Mouse (Mus musculus): ENCODE measurements around the gene Peli2.

Peli2 gene

DNA sequence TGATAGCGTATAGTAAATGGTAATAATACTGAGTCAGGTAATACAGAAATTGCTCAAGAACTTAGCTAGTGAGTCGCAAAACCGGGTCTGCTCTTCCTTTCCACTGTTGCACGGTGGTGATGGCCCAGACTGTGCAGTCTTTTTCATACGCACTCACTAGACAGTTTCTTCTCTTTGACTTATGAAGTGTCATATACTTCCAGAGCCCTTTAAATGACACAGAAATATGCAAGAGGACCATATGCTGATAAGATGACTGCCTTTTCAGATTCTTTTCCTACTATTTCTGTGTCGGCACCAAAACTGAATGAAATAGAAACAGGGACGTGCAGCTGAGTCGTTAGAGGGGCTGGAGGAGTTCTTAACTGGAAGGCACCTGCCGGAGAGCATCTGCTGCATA lies 102.1 kb downstream of the Peli2 start:
- no peak for DNase-seq (ENCODE audit: low read depth, low spot score)

DNA sequence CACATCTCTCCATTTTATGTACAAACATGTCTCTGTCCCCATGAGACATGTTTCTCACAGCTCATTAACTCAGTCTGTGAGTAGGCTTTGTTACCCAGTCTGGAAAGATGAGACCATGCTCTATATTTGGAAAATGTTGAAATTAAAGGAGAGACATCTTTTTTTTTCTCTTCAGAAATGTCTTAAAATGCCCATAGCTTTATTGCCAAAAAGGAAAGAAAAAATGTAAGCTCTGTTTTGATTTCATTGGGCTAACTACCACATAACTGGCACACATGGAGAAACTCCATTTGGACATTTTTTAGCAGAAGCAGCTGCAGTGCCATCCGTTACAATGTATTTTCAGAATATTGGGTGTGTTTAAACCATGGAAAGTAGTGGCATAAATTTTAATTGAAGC lies 103.6 kb downstream of the Peli2 start:
- no peak for DNase-seq (ENCODE audit: low read depth, low spot score)

DNA sequence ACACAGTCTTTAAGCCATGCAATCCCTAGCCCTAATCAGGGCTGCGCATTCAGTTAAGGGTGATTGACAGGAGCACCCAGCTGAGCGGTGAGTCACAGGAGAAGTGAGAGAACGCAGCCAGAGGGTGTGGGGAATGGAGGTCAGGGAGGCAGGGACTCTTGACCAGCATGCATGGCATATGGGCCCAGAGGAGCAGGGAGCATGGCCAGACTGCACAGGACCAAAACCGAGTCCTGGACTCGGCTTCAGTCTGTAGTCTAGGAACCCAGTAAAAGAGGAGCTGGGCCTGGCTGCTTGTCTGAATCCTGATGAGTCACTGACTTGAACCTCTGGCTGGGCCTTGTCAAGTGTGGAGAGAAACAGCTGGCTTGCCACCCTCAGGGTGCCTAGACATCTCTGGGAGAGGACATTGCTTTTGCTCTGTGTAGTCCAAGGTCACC lies 104.3 kb downstream of the Peli2 start:
- no peak for DNase-seq (ENCODE audit: low read depth, low spot score)

DNA sequence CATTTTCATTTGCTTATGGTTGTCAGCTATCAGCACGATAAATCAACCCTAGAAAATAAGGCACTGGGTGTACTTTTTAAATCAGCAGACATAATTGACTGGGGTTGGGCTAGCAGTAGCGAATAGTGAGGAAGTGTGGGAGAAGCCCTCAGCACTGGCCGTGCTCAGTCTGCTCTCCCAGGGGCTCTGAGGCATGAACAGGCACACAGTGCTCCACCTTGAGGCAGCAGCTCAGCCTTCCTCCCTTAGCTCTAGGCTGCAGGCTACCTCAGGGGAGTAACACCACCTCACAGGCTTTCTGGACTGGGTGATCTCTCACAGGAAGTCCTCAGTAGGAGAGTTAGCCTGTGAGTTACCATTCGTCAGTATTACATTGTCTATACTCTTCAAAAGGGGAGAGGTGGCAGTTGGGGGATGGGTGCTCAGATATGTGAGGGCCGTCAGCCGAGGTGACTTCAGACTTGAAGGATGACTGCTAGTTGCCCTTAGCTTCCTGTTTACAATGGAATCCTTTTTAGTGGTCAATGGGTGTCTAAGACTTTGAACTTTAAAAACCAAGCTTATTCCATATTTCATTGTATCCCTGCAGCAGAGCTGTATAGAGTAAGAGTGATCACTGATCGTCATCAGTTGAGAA lies 105.3 kb downstream of the Peli2 start:
- DNase-seq (ENCODE audit: low read depth, low spot score) = no peak

DNA sequence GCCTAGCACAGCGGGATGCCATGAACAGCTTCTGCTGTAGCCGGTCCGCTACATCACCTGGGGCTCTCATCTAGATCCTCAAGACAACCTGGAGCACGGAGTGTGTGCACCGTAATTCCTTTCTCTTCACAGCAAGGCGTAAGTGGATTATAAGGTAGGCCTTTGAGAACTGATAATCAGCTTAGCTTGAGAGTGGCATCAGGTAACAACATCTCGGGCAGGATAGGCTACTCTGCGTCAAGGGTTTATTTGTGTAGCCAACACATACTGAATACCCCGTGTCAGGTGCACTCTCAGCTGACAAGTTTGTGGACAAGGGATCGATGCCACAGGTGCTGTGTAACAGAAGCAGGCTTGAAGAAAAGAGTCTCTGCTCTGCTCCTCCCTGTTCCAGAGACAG lies 106.1 kb downstream of the Peli2 start:
- no peak for DNase-seq (ENCODE audit: low read depth, low spot score)

DNA sequence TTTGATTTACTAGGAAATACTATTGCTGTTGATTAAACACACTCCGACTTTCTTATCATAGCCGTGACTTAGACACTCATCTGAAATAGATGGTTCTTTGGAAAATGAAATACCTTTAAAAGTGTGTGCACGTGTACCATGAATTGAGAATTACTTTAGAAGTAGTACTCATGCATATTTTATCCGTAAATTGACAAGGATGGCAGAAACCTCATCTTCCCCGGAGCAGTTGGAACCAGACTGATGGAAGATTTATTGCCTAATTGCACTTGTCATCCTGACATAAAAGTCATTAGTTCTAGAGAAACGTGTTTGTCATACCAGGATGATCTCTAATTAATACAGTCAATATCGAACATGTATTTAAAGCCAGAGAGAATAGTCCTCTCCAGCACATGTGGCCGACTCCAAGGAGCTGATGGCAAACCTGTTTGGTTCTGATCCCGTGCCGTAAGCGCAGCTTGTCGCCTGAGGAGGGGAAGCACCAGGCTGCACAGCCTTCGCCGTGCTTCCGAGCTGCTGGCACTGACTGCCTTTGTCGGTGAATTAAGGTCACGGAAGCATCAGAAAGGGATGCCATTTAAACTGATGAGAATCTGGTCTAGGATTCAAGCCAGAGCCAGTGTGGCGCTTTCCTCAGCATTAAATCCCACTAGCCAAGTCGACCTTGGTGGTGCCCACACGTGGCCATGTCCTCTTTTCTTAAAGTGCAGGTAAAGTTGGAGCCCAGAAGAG lies 114.3 kb downstream of the Peli2 start:
- DNase-seq (ENCODE audit: low read depth, low spot score) = no peak

DNA sequence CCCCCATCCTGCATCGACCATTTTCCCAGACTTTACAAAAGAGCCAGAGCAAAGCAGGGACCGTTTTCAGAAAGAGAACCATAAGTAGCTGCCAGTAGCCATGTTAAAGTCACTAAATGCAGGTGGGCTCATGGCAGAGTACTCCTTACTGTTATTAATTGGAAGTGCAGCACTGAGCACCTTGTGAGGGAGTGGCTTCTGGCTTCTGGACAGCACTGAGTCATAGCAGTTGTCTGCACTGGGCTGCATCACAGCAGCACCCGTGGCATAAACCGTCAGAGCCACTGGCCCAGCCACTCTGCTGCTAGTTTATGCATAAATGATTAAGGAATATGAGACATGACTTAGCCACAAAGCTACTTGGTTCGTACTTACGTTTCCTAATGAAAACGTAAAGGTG lies 120.7 kb downstream of the Peli2 start:
- DNase-seq (ENCODE audit: low read depth, low spot score) = no peak

DNA sequence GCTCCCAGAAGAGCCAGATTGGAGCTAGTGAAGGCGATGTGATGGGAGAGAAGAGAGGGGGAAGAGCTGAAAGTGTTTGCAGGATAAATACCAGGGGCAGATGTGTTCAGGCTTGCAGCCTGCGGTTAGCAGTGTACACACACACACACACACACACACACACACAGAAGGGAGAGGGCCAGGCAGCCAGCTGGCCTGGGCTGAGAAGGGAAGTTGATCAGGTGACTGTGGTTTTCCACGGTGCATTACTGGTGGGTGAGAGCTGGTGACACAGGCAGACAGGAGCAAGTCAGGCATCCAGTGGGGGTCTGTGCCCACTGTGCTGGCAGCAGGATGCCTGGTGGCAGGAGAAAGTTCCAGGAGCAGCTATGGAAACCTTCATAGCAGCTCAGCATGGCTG lies 125.6 kb downstream of the Peli2 start:
- DNase-seq (ENCODE audit: low read depth, low spot score) = no peak

DNA sequence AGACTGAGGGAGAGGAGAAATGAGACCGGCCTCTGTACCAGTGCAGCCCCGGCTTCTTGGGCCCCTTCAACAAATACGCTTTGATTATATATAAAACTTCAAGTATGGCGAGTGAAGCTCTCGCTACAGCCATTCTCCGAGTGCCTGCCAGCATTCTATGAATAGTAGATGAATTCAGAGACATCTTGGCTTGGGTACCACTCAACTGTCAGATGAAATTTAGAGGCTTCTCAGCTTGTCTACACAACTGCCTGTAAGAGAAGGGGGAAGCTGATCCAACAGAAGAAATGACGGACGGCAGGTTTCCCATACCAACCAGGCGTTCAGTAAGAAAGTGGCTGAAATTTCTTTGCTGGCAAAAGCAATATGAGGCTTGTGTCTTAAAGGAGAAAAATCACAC lies 126.3 kb downstream of the Peli2 start:
- DNase-seq (ENCODE audit: low read depth, low spot score) = no peak

DNA sequence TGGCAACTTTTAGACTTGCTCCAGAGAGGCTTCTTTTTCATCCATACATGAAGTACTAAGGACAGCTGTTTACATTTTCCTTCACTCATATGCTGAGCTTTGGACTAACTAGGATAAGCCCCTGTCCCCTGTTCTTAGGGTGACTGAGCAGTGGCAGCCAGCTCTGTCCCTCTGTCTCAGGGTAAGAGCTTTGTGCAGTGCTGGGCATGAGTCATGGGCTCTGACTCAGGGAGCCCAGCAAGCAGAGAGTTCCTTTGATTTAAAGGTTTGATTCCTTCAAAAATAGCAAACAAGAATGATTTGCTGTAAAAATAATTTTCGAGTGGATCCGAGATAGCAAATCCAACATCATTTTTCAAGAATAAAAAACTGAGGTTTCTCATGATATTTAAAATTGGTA lies 128.8 kb downstream of the Peli2 start:
- DNase-seq (ENCODE audit: low read depth, low spot score) = no peak

DNA sequence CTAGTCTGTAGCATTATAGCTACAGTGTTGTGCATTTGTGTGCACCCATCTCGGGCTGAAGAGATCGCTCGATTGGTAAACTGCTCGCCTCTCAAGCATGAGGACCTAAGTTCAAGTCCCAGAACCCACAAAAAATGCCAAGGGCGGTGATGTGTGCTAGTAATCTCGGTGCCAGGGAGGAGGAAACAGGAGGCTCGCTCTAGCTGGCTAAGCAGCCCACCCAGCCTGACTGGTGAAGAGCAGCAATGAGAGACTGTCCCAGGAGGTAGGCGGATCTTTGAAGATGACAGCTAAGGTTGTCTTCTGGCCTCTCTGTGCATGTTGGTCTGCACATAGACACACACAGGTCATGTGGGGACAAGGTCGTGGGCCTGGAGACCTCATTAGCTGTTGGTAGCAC lies 129.3 kb downstream of the Peli2 start:
- no peak for DNase-seq (ENCODE audit: low read depth, low spot score)

DNA sequence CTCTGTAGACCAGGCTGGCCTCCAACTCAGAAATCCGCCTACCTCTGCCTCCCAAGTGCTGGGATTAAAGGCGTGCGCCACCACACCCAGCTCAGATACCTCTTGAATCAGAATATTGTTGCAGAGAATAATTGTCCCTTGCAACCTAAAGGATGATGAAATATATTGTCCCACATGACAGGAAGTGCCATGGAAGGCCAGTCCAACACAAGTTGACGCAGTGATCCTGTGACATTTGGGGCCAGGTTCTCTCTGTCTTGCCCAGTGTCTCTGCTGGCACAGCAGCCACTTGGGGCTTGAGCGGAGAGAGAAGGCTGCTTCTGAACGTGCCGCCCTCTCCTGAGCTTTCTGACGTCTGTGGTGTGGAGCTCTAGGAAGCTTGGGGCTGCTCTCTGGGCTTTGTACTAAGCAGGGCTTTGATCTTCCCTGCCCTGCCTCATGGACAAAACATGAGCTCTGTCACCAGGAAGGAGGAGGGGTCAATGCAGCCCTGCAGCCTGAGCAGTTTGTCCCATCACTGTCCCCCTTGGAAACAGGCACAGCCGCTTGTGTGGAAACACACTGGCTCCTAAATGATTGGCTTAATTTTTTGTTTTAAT lies 130.9 kb downstream of the Peli2 start:
- DNase-seq (ENCODE audit: low read depth, low spot score) = no peak

DNA sequence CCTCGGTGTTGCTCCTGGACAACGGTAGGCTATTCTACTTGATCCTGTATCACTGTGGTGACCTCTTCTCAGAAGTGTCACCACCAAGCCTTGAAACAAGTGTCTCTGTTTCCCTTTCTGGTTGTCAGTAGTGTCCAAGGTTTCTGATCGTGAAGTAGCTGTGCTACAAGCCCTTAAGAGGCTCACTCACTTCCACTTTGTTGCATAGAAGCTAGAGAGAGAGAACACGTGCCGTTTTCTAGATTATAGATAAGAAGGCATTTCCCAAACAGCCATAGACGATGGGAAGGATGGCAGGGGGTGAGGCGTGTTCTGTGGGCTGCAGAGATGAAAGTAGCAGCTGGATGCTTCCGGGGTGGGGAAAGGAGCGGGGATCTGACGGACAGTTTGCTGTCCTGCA lies 132.6 kb downstream of the Peli2 start:
- DNase-seq (ENCODE audit: low read depth, low spot score) = no peak

DNA sequence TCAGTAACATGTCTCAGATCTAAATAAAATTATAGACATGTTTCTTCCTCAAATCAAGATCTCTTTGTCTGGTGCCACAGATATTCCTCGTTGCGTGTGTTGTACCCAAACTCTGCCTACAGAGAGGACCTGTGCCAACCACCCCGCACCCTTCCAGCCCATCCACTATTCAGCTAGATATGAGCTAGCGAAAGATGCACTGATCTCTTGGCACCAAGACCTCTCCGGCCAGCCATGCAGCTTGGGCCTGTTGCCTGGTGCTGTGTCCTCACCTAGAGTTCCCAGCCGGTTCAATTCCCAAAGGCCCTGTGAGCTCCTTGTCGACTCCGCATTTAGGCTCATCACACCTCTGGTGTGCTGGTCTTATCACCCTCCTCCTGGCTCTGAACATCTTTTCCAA lies 134.1 kb downstream of the Peli2 start:
- no peak for DNase-seq (ENCODE audit: low read depth, low spot score)

DNA sequence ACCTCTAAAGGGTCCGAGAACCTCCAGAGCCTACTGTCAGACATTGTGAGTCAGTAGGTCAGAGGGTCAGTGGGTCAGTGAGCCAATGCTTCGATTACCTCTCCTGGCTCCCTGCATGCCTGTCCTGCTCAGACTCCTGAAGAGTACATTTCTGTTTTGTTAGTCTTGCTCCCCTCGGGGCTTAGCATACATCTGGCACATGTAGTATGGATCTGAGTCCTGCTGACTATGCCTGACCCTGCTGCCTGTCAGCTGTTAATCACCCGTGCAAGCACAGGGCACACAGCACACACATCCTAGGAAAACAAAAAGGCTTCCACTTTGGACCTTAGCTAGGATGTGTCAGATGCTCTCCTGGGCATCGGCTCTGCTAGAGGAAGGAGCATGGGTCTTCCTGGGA lies 134.7 kb downstream of the Peli2 start:
- DNase-seq (ENCODE audit: low read depth, low spot score) = no peak

DNA sequence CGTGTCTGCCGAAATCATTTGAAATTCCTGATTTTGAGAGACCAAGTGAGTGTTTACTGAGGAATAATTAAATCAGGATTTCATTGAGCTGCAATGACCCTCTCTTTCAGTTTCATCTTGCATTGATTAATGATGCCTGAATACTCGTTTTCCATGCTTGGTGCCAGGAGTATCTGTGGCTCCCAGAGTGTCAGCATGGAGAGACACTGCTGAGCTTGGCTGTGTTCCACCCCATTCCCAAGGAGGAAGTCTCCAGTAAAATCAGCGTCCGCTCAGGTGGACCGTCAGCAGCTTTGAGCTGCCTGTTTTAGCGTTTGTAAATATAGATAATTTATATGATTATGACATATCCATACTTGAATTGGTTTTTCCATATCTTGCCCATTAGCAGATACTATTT lies 137.1 kb downstream of the Peli2 start:
- no peak for DNase-seq (ENCODE audit: low read depth, low spot score)

DNA sequence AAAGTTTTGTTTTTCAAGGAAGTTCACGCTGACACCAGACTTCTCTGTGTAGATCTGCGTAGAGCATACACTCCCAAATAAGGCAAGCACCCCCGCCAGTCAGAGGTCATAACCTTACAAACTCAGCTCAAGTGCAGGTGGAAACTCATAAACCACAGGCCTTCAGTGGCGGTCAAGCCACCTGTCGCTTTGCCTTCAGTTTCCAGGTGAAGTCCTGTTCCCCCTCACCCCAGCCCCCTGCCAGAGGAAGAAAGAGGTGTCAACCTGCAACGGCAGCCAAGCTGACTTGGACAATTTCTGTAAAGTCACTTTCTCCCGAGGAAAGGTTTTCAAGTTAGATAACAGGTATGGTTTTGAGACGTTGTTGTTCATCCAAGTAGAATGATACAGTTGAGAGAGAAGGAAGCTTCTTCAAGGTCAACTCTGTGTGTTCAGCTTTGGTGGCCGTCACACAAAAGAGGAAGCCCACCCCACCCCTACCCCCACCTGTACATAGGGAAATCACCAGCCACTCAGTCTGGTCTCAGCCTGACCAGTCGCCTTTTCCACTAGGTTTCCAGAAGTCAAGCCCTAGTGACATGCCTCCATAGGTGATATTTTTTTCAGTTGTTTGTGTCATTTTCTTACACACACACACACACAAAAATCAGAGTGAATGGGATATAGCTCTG lies 138.2 kb downstream of the Peli2 start:
- no peak for DNase-seq (ENCODE audit: low read depth, low spot score)

DNA sequence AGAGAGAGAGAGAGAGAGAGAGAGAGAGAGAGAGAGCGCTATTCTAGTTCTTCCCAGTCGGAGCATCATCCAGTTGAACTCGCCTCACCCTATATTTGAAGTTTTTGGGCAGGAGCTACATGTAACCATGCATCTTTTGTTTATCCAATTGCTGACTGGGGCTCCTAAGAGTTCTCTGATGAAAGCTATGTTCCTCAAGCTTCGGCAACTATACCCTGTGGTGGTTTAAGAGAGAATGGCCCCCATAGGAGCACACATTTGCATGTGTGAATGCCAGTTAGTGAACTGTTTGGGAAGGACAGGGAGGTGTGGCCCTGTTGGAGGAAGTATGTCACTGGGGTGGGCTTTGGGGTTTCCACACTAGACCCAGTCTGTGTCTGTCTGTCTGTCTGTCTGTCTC lies 142.5 kb downstream of the Peli2 start:
- DNase-seq (ENCODE audit: low read depth, low spot score) = no peak

DNA sequence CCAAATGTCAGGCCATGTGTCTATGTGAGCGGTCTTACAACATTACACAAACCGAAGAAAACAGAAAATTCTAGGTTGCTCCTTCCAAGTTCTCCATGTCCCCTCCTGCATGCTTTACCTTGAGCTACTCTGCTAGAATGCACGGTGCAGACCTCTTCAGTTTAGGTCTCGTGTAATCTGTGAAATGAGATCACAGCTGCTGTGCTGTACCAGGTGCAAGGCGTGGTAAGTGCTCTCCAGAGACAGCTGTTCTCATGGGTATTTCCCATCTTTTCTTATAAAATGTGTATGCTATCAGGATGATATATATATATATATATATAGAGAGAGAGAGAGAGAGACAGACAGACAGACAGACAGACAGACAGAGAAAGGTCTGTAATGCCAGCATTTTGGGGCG lies 146.1 kb downstream of the Peli2 start:
- no peak for DNase-seq (ENCODE audit: low read depth, low spot score)

DNA sequence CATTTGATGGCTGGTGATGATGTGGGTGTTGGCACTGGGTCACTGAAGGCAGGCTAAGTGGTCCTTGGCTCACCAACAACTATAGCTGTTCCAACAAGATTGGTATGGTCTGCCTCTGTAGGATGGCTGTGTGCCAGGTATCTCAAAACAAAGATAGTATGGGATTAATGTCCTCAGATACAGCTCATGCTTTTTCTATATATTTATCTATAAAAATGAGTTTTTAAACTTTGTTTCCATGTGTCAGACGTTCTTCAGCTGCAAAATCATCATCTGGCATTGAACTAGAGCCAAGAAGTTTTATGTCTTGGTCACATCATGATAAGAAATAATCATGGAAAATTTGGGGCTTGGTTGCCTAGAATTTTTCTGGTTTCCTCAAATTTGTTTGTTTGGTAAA lies 157.7 kb downstream of the Peli2 start:
- no peak for DNase-seq (ENCODE audit: low read depth, low spot score)

DNA sequence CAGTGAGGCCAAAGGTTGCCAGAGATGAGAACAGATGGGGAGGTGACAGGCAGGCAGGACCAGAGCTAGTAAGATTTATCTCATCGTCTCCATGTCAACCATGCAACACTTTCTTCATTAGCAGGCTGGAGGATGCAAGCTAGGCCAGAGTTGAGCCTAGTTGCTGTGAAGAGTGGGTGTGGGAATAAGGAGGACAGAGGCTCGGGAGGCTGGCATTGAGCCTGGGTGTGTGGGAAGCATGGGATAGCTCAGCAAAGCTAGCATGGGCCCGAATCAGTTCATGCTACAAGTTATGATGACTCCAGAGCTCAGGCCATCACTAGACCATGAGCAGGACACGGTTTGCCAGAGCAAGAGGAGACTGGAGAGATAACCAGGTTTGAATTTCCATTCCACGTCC lies 166.3 kb downstream of the Peli2 start:
- DNase-seq (ENCODE audit: low read depth, low spot score) = no peak

DNA sequence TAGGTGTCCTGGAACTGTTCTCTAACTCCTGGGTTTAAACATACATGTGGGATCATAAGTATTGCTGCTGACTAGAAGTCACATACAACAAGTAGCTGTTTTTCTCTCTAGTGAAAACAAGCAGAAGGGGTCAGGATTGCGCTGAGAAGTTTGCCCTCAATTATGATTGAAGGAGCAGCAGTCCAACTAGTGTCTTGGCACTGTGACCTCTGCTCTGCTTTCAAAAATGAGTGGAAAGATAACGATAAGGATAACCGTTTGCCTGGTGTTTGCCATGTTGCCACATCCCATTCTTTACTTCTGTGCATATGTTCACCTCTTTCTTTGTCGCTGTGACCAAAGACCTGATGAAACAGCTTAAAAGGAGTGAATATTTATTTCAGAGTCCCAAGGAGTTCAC lies 167.0 kb downstream of the Peli2 start:
- no peak for DNase-seq (ENCODE audit: low read depth, low spot score)

DNA sequence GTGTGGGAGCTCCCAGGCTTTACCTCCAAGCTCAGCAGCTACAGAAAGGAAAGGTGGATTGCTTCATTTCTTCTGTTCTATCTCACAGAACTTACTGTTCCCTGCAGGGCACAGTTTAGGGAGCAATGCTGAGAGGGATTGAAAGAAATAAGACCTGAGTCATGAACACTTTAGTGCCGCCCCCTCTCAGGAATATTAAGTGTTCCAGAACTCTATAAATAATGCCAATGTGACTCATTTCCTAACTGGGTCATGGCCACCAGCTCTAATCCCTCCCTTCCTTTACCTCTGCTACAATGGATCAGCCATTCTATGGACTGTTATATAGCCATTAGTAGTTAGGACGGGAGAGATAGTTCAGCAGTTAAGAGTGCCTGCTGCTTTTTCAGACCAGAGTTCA lies 168.0 kb downstream of the Peli2 start:
- no peak for DNase-seq (ENCODE audit: low read depth, low spot score)

All from forelimb bud, embryonic 11.5 days (tissue).